In genomic region chr1:127974082-127974481, GRCm38 (mm10) we compare ENCODE assay signal across 19 mouse cellular contexts.
"Had no signal": no experiment of that assay in that cellular context is flagged by ENCODE, and none has a peak within 500 bp of the region (broad histone marks: within the 10 kb centered on the region; RNA-seq: fewer than 3 reads in every experiment).

No protein-coding gene starts in this region.

- H3K4me1 ChIP-seq: intestine, embryonic 15.5 days; limb, embryonic 10.5 days; liver, embryonic 12.5 days; liver, embryonic 15.5 days; lung, embryonic 15.5 days had no signal

- H3K9me3 ChIP-seq: intestine, embryonic 15.5 days; limb, embryonic 10.5 days; limb, embryonic 13.5 days; liver, embryonic 12.5 days; liver, embryonic 15.5 days; lung, embryonic 15.5 days had no signal

- ATAC-seq: intestine, embryonic 15.5 days; liver, embryonic 12.5 days had no signal

- H3K27me3 ChIP-seq: intestine, embryonic 15.5 days; limb, embryonic 13.5 days; liver, embryonic 12.5 days; liver, embryonic 15.5 days; lung, embryonic 15.5 days had no signal

- H3K4me2 ChIP-seq: intestine, embryonic 15.5 days; limb, embryonic 13.5 days; liver, embryonic 12.5 days; liver, embryonic 15.5 days; lung, embryonic 15.5 days; midbrain, embryonic 11.5 days had no signal

- H3K4me3 ChIP-seq: intestine, embryonic 15.5 days; limb, embryonic 10.5 days; limb, embryonic 13.5 days; liver, embryonic 12.5 days; liver, embryonic 15.5 days; lung, embryonic 15.5 days had no signal

- H3K27ac ChIP-seq: intestine, embryonic 15.5 days; limb, embryonic 10.5 days; limb, embryonic 13.5 days; liver, embryonic 12.5 days; liver, embryonic 15.5 days; lung, embryonic 15.5 days had no signal

- H3K36me3 ChIP-seq: intestine, embryonic 15.5 days; liver, embryonic 12.5 days had no signal

- DNase-seq: kidney, adult 11 months; kidney, adult 8-10 months; kidney, postnatal 14 days; kidney, postnatal 4 days; liver; lung, adult 18-20 months; lung, postnatal 10 days; lung, postnatal 36 days; midbrain, embryonic 14.5 days; thymus, adult 2 months; thymus, postnatal 14 days; thymus, postnatal 4 days had no signal

- H3K9ac ChIP-seq: intestine, embryonic 15.5 days; limb, embryonic 13.5 days; liver, embryonic 12.5 days; liver, embryonic 15.5 days; lung, embryonic 15.5 days had no signal
